Mouse (Mus musculus) MEL (cell line): ENCODE results near the gene Klk1b26. TPM values are rescaled to one million over a fixed set of nuclear protein-coding genes. Genes with fewer than 3 reads are reported as not detected.
"Not testable (repeated sequence)": the region's sequence is repeated elsewhere in the genome, so short reads cannot be mapped to it uniquely, and the experiment has no call there.

ENCODE experiments used
- DNase-seq: peaks from one replicate; pipeline ENCODE4 v3.0.0; 2011; ENCODE audit warnings: low read depth, low spot score
- H3K27ac ChIP-seq: 2 replicates; pipeline ENCODE4 v1.5.1; 2012; ENCODE audit warnings: low read depth, mild to moderate bottlenecking, control low read depth, low read length, moderate library complexity; ENCODE audit not compliant: control insufficient read depth
- H3K27me3 ChIP-seq, 2 experiments: fragments of 150-350 bp in 1 of 2; sonication (generic) in 1 of 2; 2 replicates each; pipeline ENCODE4 v1.6.1; 2012; ENCODE audit warnings: low read length in 2 of 2, mild to moderate bottlenecking in 2 of 2, improper control_type of control experiment in 1 of 2, moderate library complexity in 1 of 2; ENCODE audit not compliant: insufficient read depth in 2 of 2, control insufficient read depth in 1 of 2
- H3K36me3 ChIP-seq, 2 experiments: 2 replicates each; pipeline ENCODE4 v1.6.1; 2012 to 2014; ENCODE audit warnings: low read length in 2 of 2, improper control_type of control experiment in 1 of 2, inconsistent platforms in 1 of 2, mild to moderate bottlenecking in 1 of 2; ENCODE audit not compliant: insufficient read depth in 2 of 2, control insufficient read depth in 1 of 2
- H3K4me1 ChIP-seq, 2 experiments: fragments of 150-350 bp in 1 of 2; sonication (generic) in 1 of 2; 2 replicates each; pipeline ENCODE4 v1.6.1; 2012; ENCODE audit warnings: low read length in 2 of 2, improper control_type of control experiment in 1 of 2, mild to moderate bottlenecking in 1 of 2; ENCODE audit not compliant: insufficient read depth in 2 of 2, control insufficient read depth in 1 of 2
- H3K4me3 ChIP-seq, 2 experiments: fragments of 150-350 bp in 1 of 2; sonication (generic) in 1 of 2; 2 replicates each; pipeline ENCODE4 v1.5.1; 2012; ENCODE audit warnings: low read depth in 2 of 2, low read length in 2 of 2, mild to moderate bottlenecking in 2 of 2, moderate library complexity in 2 of 2, control low read depth in 1 of 2, improper control_type of control experiment in 1 of 2; ENCODE audit not compliant: control insufficient read depth in 1 of 2, insufficient read depth in 1 of 2
- H3K79me2 ChIP-seq: 2 replicates; pipeline ENCODE4 v1.6.1; 2012; ENCODE audit warnings: mild to moderate bottlenecking, low read length, moderate library complexity; ENCODE audit not compliant: control insufficient read depth, poor library complexity, insufficient read depth
- H3K9ac ChIP-seq: 2 replicates; pipeline ENCODE4 v1.6.1; 2012; ENCODE audit warnings: low read depth, mild to moderate bottlenecking, control low read depth, low read length, moderate library complexity; ENCODE audit not compliant: control insufficient read depth, poor library complexity, severe bottlenecking
- H3K9me3 ChIP-seq: fragments of 150-350 bp; sonication (generic); replicated peaks from 2 replicates; pipeline ENCODE4 v1.6.1; 2012; ENCODE audit warnings: mild to moderate bottlenecking, low read length, improper control_type of control experiment, moderate library complexity; ENCODE audit not compliant: insufficient read depth
- BHLHE40 ChIP-seq: IDR thresholded peaks from 2 replicates; pipeline ENCODE4 v1.6.1; 2012; ENCODE audit warnings: low read depth, mild to moderate bottlenecking, inconsistent platforms, low read length, improper control_type of control experiment, borderline replicate concordance
- EP300 ChIP-seq, 2 experiments: IDR thresholded peaks; 2 replicates each; pipeline ENCODE4 v1.6.1; 2011; ENCODE audit warnings: improper control_type of control experiment in 2 of 2, low read length in 2 of 2, low read depth in 1 of 2, mild to moderate bottlenecking in 1 of 2
- ETS1 ChIP-seq: IDR thresholded peaks from 2 replicates; pipeline ENCODE4 v1.6.1; 2012; ENCODE audit warnings: low read depth, mild to moderate bottlenecking, inconsistent platforms, low read length, improper control_type of control experiment, moderate library complexity
- GATA1 ChIP-seq: IDR thresholded peaks from 2 replicates; pipeline ENCODE4 v1.6.1; 2011; ENCODE audit warnings: low read depth, low read length, improper control_type of control experiment
- HCFC1 ChIP-seq: IDR thresholded peaks from 2 replicates; pipeline ENCODE4 v1.6.1; 2012; ENCODE audit warnings: low read depth, mild to moderate bottlenecking, inconsistent platforms, low read length, improper control_type of control experiment, moderate library complexity
- KAT2A ChIP-seq: conservative IDR thresholded peaks from 2 replicates; pipeline ENCODE4 v1.6.1; 2012; ENCODE audit warnings: low read depth, low read length, improper control_type of control experiment, inconsistent platforms
- MAFK ChIP-seq: IDR thresholded peaks from 2 replicates; pipeline ENCODE4 v1.6.1; 2011; ENCODE audit warnings: low read depth, mild to moderate bottlenecking, low read length, improper control_type of control experiment, borderline replicate concordance
- MAZ ChIP-seq: IDR thresholded peaks from 2 replicates; pipeline ENCODE4 v1.6.1; 2012; ENCODE audit warnings: low read depth, mild to moderate bottlenecking, inconsistent platforms, low read length, improper control_type of control experiment
- MEF2A ChIP-seq: IDR thresholded peaks from 2 replicates; pipeline ENCODE4 v1.6.1; 2014; ENCODE audit warnings: low read depth, mild to moderate bottlenecking, inconsistent platforms, low read length, improper control_type of control experiment; ENCODE audit not compliant: poor library complexity, insufficient replicate concordance, severe bottlenecking; ENCODE audit errors: extremely low read depth
- MYC ChIP-seq: IDR thresholded peaks from 2 replicates; pipeline ENCODE4 v1.6.1; 2011; ENCODE audit warnings: low read depth, mild to moderate bottlenecking, low read length, improper control_type of control experiment, moderate library complexity
- POLR2AphosphoS2 ChIP-seq: IDR thresholded peaks from 2 replicates; pipeline ENCODE4 v1.6.1; 2011; ENCODE audit warnings: low read length, improper control_type of control experiment
- POLR2AphosphoS5 ChIP-seq: IDR thresholded peaks from 2 replicates; pipeline ENCODE4 v1.6.1; 2012; ENCODE audit warnings: low read depth, borderline replicate concordance, mild to moderate bottlenecking, inconsistent platforms, low read length, moderate library complexity, mixed read lengths
- RAD21 ChIP-seq: IDR thresholded peaks from 2 replicates; pipeline ENCODE4 v1.6.1; 2011; ENCODE audit warnings: mild to moderate bottlenecking, low read depth, low read length, improper control_type of control experiment
- SMC3 ChIP-seq: IDR thresholded peaks from 2 replicates; pipeline ENCODE4 v1.6.1; 2011; ENCODE audit warnings: low read depth, low read length, improper control_type of control experiment
- TAL1 ChIP-seq: IDR thresholded peaks from 2 replicates; pipeline ENCODE4 v1.6.1; 2012; ENCODE audit warnings: mild to moderate bottlenecking, inconsistent platforms, low read length, moderate library complexity, mixed read lengths
- UBTF ChIP-seq: IDR thresholded peaks from 2 replicates; pipeline ENCODE4 v1.6.1; 2012; ENCODE audit warnings: low read depth, mild to moderate bottlenecking, inconsistent platforms, low read length, improper control_type of control experiment, moderate library complexity, borderline replicate concordance; ENCODE audit not compliant: insufficient read depth
- ZKSCAN1 ChIP-seq: IDR thresholded peaks from 2 replicates; pipeline ENCODE4 v1.6.1; 2012; ENCODE audit warnings: low read depth, mild to moderate bottlenecking, inconsistent platforms, low read length, improper control_type of control experiment, moderate library complexity
- ZMIZ1 ChIP-seq: IDR thresholded peaks from 2 replicates; pipeline ENCODE4 v1.6.1; 2012; ENCODE audit warnings: low read depth, mild to moderate bottlenecking, inconsistent platforms, low read length, improper control_type of control experiment, moderate library complexity
- ZNF384 ChIP-seq: IDR thresholded peaks from 2 replicates; pipeline ENCODE4 v1.6.1; 2012; ENCODE audit warnings: low read depth, mild to moderate bottlenecking, inconsistent platforms, low read length, improper control_type of control experiment
- polyA plus RNA-seq, 2 experiments: library from polyadenylated mRNA; stranded (reverse) in 1 of 2; unstranded in 1 of 2; fragments of >175 nt in 1 of 2; fragments of >200 nt in 1 of 2; gene quantifications; 2 replicates each; pipeline versions ENCODE4 v1.2.1 to v1.2.4; 2012; ENCODE audit warnings: low replicate concordance in 2 of 2, low read depth in 1 of 2; ENCODE audit not compliant: insufficient read length in 2 of 2, insufficient read depth in 1 of 2, missing spikeins in 1 of 2
- total RNA-seq: library from RNA; depleted of rRNA; stranded (reverse); fragments of 300-350 nt; gene quantifications from 2 replicates; pipeline ENCODE4 v1.2.3, GENCODE M21; 2012; rRNA removed

Gene Klk1b26
- total RNA-seq (not detected in 2 replicates), polyA plus RNA-seq (not detected)

GRCm38 (mm10) chr7:44011868-44012267 lies at the start of gene Klk1b26:
Klk1b26 (plus strand) TSS chr7:44012168.
- not testable (repeated sequence) for H3K79me2 ChIP-seq, H3K27me3 ChIP-seq, H3K9me3 ChIP-seq, H3K4me3 ChIP-seq, H3K27ac ChIP-seq, DNase-seq, H3K4me1 ChIP-seq, H3K36me3 ChIP-seq, H3K9ac ChIP-seq

- DNase-seq: no peak
- Histone ChIP-seq H3K27ac (no peak within 1 kb of the TSS), H3K36me3 (no peaks in the 10 kb centered on the region), H3K9me3 (no peaks in the 10 kb centered on the region), H3K4me1 (no peaks in the 10 kb centered on the region), H3K9ac (no peak within 1 kb of the TSS), H3K79me2 (no peaks in the 10 kb centered on the region), H3K27me3 (no peaks in the 10 kb centered on the region), H3K4me3 (no peak within 1 kb of the TSS)
- TF ChIP-seq ZNF384 (no peak), MYC (no peak), POLR2AphosphoS2 (no peak), SMC3 (no peak), GATA1 (no peak), ZKSCAN1 (no peak), EP300 (IDR thresholded peaks at IDR 0.05; ENCODE audit: low read depth in 1 of 2, low read length in 2 of 2) (no peak), ETS1 (no peak), MEF2A (no peak), ZMIZ1 (no peak), HCFC1 (no peak), MAFK (no peak), TAL1 (no peak), POLR2AphosphoS5 (no peak), RAD21 (no peak), UBTF (no peak), KAT2A (no peak), MAZ (no peak), BHLHE40 (no peak)
Measured at GRCm38 (mm10) chr7:43966451-43966850, 45.5 kb upstream of the Klk1b26 start, which contains the start of gene Klk1b1. Klk1b1 (plus strand) TSS chr7:43966751.
